Mouse (Mus musculus) heart, embryonic 11.5 days (tissue): ENCODE measurements around the gene Lrriq3. TPM values are rescaled to one million over a fixed set of nuclear protein-coding genes. Genes with fewer than 3 reads are reported as not detected.

Source experiments
- ATAC-seq: fragments of 200-750 bp; cut with Nextera tagmentation; replicated peaks from 2 replicates; pipeline ENCODE4 v1.8.0; 2017; ENCODE audit warnings: moderate library complexity; ENCODE audit not compliant: insufficient number of reproducible peaks, low FRiP score, low TSS enrichment
- H3K27ac ChIP-seq: fragments of 300-500 bp; sonication (generic); 2 replicates; pipeline ENCODE4 v1.5.1; 2014; ENCODE audit warnings: mild to moderate bottlenecking, low read depth, low read length
- H3K27me3 ChIP-seq: fragments of 300-500 bp; sonication (generic); 2 replicates; pipeline ENCODE4 v1.6.1; 2014; ENCODE audit warnings: mild to moderate bottlenecking, low read length, mixed read lengths; ENCODE audit not compliant: control insufficient read depth, insufficient read depth
- H3K36me3 ChIP-seq: fragments of 300-500 bp; sonication (generic); 2 replicates; pipeline ENCODE4 v1.6.1; 2014; ENCODE audit warnings: mild to moderate bottlenecking, low read length, moderate library complexity, mixed read lengths; ENCODE audit not compliant: control insufficient read depth, insufficient read depth
- H3K4me1 ChIP-seq: fragments of 300-500 bp; sonication (generic); 2 replicates; pipeline ENCODE4 v1.6.1; 2014; ENCODE audit warnings: low read length; ENCODE audit not compliant: control insufficient read depth, insufficient read depth
- H3K4me2 ChIP-seq: fragments of 300-500 bp; sonication (generic); 2 replicates; pipeline ENCODE4 v1.6.1; 2014; ENCODE audit warnings: mild to moderate bottlenecking, moderate library complexity
- H3K4me3 ChIP-seq: fragments of 300-500 bp; sonication (generic); 2 replicates; pipeline ENCODE4 v1.5.1; 2014; ENCODE audit warnings: low read depth, low read length
- H3K9ac ChIP-seq: fragments of 300-500 bp; sonication (generic); 2 replicates; pipeline ENCODE4 v1.6.1; 2014; ENCODE audit warnings: mild to moderate bottlenecking, low read depth, low read length, moderate library complexity
- H3K9me3 ChIP-seq: fragments of 300-500 bp; sonication (generic); replicated peaks from 2 replicates; pipeline ENCODE4 v1.6.1; 2016; ENCODE audit warnings: low read length; ENCODE audit not compliant: control insufficient read depth
- WGBS: fragments of 180-500 bp; shearing (Covaris S2); extraction: QIAGEN DNeasy Blood & Tissue Kit; methylation state at CpG from one replicate; pipeline ENCODE4 v1.1.7; 2014; ENCODE audit not compliant: insufficient replicate concordance; 5-methylcytosine and 5-hydroxymethylcytosine counted together
- polyA plus RNA-seq: library from polyadenylated mRNA; unstranded; fragments of >200 nt; fragmentation: Nextera tagmentation; extraction: Ambion mirVana; gene quantifications from 2 replicates; pipeline ENCODE4 v1.2.1, GENCODE M21; 2014

The Lrriq3 gene
- polyA plus RNA-seq: 0.84 and 0.87 TPM in 2 replicates

GRCm38 (mm10) chr3:155093116-155093956 lies at the start of gene Lrriq3, which contains the start of gene Fpgt:
TSS of gene Lrriq3 (plus strand) at chr3:155093434.
TSS of gene Fpgt (minus strand) at chr3:155093403.
- H3K9me3 ChIP-seq: no peaks in the 10 kb centered on the region
- H3K27ac ChIP-seq: peak within 1 kb of the TSS; percentile 79; the same call in 1 of the 2 replicates
- peak within 1 kb of the TSS; percentile 63 for H3K4me3 ChIP-seq
- no peaks in the 10 kb centered on the region for H3K4me1 ChIP-seq
- WGBS: under 1% methylated on average over 47 of the region's 47 CpGs
- peak within 1 kb of the TSS; percentile 86 for H3K9ac ChIP-seq
- peak within 1 kb of the TSS; percentile 75 for H3K4me2 ChIP-seq
- peak; percentile 99 for ATAC-seq
- H3K36me3 ChIP-seq: no peaks in the 10 kb centered on the region
- no peaks in the 10 kb centered on the region for H3K27me3 ChIP-seq

GRCm38 (mm10) chr3:155052021-155052420 lies 41.2 kb upstream of the Lrriq3 start:
- ATAC-seq: no peak
- Histone ChIP-seq H3K36me3 (no peaks in the 10 kb centered on the region), H3K4me1 (no peaks in the 10 kb centered on the region), H3K27ac (no peak overlapping the region), H3K4me3 (no peak overlapping the region), H3K4me2 (no peak overlapping the region), H3K9me3 (no peaks in the 10 kb centered on the region), H3K9ac (no peak overlapping the region), H3K27me3 (no peaks in the 10 kb centered on the region)

DNA sequence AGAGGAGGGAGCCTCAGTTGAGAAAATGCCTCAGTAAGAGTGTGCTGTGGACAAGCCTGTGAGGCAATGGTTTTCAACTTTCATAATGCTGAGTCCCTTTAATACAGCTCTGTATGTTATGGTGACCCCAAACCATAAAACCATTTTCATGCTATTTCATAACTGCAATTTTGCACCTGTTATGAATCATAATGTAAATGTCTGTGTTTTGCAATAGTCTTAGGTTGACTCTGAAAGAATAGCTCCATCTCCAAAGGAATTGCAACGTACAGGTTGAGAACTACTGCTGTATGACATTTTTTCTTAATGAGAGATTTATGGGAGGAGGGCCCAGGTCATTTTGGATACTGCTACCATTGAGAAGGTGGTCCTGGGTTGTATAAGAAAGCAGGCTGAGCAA lies 40.0 kb upstream of the Lrriq3 start:
- no peak overlapping the region for H3K27ac ChIP-seq
- H3K27me3 ChIP-seq: no peaks in the 10 kb centered on the region
- H3K4me3 ChIP-seq: no peak overlapping the region
- no peak overlapping the region for H3K9ac ChIP-seq
- no peaks in the 10 kb centered on the region for H3K9me3 ChIP-seq
- H3K4me2 ChIP-seq: peak overlapping the region; percentile 57
- WGBS: 63% methylated on average over 1 of the region's 1 CpGs
- no peak for ATAC-seq
- no peaks in the 10 kb centered on the region for H3K36me3 ChIP-seq
- no peaks in the 10 kb centered on the region for H3K4me1 ChIP-seq

DNA sequence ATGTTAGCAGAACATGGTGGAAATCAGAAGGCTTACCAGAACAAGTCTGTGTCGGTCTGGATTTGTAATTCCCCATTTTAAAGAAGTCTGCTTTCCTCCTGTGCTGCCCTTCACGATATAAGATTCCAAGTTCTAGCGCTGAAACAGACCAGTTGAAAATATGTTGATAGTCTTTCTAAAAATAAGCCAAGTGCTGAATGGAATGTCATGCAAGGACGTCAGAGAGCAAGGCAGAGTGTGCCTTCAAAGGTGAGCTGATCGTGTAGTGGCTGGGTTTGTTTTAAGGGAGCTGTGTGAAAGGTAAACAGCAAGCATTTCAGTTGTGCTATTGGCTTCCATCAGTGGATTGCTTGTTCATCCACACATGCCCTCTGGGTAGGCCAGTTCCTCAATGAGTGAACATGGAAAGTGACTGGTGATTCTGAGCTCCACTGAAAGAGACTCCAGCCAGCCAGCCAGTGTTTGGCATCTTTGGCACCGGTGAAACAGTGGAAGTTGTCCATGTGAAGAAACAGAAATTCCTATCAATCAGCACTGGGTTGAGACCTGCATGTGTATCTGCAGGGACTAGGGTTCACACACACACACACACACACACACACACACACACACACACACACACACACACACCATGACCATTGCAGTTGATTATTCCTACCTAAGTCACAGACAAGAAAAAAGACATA lies 37.9 kb upstream of the Lrriq3 start, which contains the start of gene Tnni3k:
Tnni3k (minus strand) TSS at position 177 of the 686 bp plus-strand sequence.
- Histone ChIP-seq H3K27me3 (no peaks in the 10 kb centered on the region), H3K4me1 (no peaks in the 10 kb centered on the region), H3K9ac (peak within 1 kb of the TSS; percentile 34; the same call in 1 of the 2 replicates), H3K4me3 (peak within 1 kb of the TSS; percentile 37), H3K9me3 (no peaks in the 10 kb centered on the region), H3K27ac (peak within 1 kb of the TSS; percentile 82), H3K36me3 (no peaks in the 10 kb centered on the region), H3K4me2 (peak within 1 kb of the TSS; percentile 57)
- 33% methylated on average over 6 of the region's 6 CpGs for WGBS
- ATAC-seq: 0 out of 2 replicates have a peak, but pooled peaks have one; percentile 42

DNA sequence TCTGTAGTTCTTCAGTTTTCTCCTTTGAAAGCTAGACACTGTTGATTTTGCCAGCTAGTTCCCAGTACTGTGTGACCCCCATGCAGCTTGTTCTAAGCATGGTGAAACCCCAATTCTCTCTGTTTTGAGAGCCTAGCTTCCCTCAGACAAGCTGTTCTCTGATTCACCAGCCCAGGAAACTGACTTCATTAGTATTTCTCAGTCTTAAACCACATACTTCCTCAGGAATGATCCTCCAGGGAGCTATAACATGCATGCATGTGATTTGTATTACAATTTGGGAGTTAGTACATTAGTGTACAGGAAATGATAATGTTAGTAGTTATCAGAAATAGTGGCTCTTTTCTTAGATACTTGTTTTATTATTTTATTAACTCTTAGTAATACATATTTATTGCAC lies 36.6 kb upstream of the Lrriq3 start:
- Histone ChIP-seq H3K4me2 (no peak overlapping the region), H3K27me3 (no peaks in the 10 kb centered on the region), H3K4me3 (no peak overlapping the region), H3K27ac (no peak overlapping the region), H3K9me3 (no peaks in the 10 kb centered on the region), H3K36me3 (no peaks in the 10 kb centered on the region), H3K4me1 (no peaks in the 10 kb centered on the region), H3K9ac (no peak overlapping the region)
- ATAC-seq: no peak

DNA sequence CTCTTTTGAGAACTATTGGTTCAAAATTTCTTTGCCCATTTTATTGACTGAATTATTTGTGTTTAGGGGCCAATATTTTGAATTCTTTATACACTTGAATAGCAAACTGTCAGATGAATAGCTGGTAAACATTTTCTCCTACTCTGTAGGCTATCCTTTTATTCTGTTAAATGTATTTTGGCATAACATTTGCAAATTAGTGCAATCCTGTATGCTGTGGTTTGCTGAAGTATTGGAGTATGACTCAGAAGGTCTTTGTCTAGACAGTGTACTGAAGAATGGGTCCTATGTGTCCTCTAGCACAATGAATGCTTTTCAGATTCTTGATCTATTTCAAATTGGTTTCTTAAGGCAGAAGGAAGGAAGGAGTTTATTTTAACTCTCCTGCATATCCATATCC lies 35.7 kb upstream of the Lrriq3 start:
- ATAC-seq: no peak
- Histone ChIP-seq H3K4me2 (no peak overlapping the region), H3K4me1 (no peaks in the 10 kb centered on the region), H3K27me3 (no peaks in the 10 kb centered on the region), H3K4me3 (no peak overlapping the region), H3K9ac (no peak overlapping the region), H3K36me3 (no peaks in the 10 kb centered on the region), H3K27ac (no peak overlapping the region), H3K9me3 (no peaks in the 10 kb centered on the region)

- Histone ChIP-seq H3K27me3 (no peaks in the 10 kb centered on the region), H3K36me3 (no peaks in the 10 kb centered on the region), H3K4me3 (no peak overlapping the region), H3K9me3 (no peaks in the 10 kb centered on the region), H3K4me1 (no peaks in the 10 kb centered on the region), H3K9ac (no peak overlapping the region), H3K4me2 (no peak overlapping the region), H3K27ac (no peak overlapping the region)
- 70% methylated on average over 6 of the region's 6 CpGs for WGBS
- ATAC-seq: no peak
Measured at GRCm38 (mm10) chr3:155058800-155059448, 34.3 kb upstream of the Lrriq3 start.

GRCm38 (mm10) chr3:155059449-155059822 lies 33.8 kb upstream of the Lrriq3 start:
- Histone ChIP-seq H3K4me3 (no peak overlapping the region), H3K27ac (no peak overlapping the region), H3K27me3 (no peaks in the 10 kb centered on the region), H3K9me3 (no peaks in the 10 kb centered on the region), H3K4me1 (no peaks in the 10 kb centered on the region), H3K4me2 (no peak overlapping the region), H3K36me3 (no peaks in the 10 kb centered on the region), H3K9ac (no peak overlapping the region)
- ATAC-seq: no peak
